Mouse (Mus musculus) right cerebral cortex, postnatal 14 days (tissue): ENCODE data around the gene Tnnt1.
"Not testable (repeated sequence)": the region's sequence is repeated elsewhere in the genome, so short reads cannot be mapped to it uniquely, and the experiment has no call there.

Experiments used
- DNase-seq: peaks from one replicate; pipeline ENCODE4 v3.0.0; 2022

Gene Tnnt1

DNA sequence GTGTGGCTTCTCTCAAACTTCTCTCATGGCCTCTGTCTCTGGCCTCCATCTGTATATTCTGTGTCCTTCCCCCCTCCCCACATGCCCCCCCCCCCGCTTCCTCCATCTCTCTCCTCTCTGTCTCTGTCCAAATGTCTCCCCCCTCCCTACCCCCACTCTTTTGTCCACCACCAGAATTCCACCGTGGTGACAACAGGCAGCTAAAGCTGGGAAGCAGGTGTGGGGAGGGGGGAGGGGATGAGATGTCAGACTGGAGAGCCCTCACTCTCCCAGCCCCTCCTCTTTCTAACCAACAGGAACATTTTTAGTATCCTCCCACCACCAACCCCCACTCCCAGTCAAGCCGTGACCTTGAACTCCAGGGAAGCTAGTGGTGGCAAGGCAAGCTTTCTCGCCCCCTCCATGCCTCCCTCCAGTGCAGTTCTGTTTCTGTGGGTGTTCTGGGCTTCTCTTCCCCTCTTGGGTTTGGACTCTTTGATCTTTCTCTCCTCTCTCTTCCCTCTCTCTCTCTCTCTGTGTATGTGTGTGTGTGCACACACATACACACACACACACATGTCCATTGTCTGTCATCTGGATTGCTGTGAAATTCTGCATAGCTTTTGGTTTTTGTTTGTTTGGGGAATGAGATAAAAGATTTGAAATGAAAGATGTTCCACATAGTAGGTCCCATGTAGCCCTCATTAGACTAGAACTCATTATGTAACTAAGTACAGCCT is at the start of gene Tnnt1:
Tnnt1 (minus strand) TSS at position 51 of the 719 bp plus-strand sequence.
- no peak for DNase-seq

DNA sequence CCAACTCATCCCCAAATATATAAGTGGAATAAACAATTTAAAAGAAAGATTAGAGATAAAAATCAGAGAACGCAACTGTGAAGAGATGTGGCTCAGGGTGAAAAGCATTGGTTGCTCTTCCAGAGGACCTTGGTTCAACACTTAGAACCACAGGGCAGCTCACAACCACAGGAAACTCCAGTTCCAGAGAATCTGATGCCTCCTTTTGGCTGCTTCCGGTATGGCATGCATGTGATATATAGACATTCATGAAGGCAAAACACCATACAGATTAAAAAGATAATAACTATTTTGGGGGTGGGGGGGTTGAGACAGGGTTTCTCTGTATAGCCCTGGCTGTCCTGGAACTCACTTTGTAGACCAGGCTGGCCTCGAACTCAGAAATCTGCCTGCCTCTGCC is 46.5 kb upstream of the Tnnt1 start:
- no peak for DNase-seq

GRCm38 (mm10) chr7:4557167-4557560 is 41.0 kb upstream of the Tnnt1 start:
- DNase-seq: no peak

GRCm38 (mm10) chr7:4556256-4557166 is 40.3 kb upstream of the Tnnt1 start:
- DNase-seq: peak; percentile 79

DNA sequence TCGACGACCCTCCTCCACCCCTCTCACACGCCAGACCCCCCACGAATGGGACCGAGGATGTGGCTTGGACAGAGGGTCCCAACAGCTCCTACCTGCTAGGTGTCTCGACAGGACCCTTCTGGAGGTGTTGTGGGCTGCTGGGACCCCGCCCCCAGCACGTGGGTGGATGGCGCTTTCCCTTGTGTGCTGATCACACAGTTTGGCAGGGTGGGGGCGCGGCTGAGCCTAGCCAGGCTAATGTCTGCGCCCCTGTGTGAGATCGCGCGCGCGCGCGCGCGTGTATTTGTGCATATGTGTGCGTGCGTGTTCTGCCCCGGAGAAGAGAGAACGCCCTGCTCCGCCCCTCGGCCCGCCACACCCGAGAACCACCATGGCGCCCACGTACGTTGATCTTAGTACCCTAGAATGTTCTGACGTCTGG is 31.0 kb upstream of the Tnnt1 start, which contains the start of gene Syt5:
Syt5 (minus strand) TSS at position 321 of the 421 bp plus-strand sequence.
- peak; percentile 77 for DNase-seq

- DNase-seq: peak; percentile 97
Measured at GRCm38 (mm10) chr7:4546591-4547131, 30.5 kb upstream of the Tnnt1 start.

- no peak for DNase-seq
Measured at GRCm38 (mm10) chr7:4546050-4546449, 29.9 kb upstream of the Tnnt1 start.

DNA sequence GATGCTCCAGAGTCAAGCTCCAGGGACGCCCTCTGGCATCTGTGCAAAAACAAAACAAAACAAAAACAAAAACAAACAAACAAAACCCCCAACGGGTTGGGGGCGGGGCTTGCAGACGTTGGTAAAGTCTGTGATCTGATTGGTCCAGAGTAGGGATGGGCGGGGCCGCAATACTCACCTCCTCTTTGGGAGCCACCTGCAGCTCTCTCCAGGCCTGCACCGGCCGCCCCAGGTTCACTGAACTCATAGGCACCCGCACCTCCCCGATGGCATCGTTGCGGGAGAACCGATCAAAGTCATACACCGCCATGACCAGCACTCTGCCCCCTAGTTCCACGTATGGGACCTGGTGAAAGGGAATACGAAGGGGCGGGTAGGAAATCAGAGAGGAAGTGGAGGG is 25.8 kb upstream of the Tnnt1 start:
- DNase-seq: no peak

DNA sequence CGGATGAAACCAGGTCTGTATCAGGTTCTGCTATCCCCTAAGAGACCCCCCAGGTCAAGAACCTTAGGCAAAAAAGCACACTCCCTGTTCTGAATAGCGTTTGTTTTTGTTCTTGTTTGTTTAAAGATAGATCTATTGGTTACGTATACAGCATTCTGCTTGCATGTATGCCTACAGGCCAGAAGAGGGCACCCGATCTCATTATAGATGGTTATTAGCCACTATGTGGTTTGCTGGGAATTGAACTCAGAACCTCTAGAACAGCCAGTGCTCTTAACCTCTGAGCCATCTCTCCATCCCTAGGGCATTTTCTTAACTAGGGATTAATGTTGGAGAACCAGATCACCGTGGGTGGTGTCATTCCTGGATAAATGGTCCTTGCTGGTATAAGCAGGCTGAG is 25.2 kb upstream of the Tnnt1 start:
- no peak for DNase-seq

DNA sequence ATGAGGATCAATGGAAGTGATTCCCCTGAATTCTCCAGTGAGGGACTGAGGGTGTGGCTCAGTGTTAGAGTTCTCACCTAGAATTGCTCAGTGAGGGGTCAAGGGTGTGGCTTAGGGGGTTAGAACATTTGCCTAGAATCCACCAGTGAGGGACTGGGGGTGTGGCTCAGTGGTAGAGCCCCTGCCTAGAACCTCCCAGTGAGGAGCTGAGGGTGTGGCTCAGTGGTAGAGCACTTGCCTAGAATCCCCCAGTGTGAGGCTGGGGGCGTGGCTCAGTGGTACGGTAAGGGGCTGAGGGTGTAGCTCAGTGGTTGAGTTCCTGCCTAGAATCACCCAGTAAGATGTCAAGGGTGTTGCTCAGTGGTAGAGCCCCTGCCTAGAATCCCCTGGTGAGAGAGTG is 22.8 kb upstream of the Tnnt1 start:
- DNase-seq: no peak

GRCm38 (mm10) chr7:4537181-4537580 is 21.0 kb upstream of the Tnnt1 start:
- no peak for DNase-seq

DNA sequence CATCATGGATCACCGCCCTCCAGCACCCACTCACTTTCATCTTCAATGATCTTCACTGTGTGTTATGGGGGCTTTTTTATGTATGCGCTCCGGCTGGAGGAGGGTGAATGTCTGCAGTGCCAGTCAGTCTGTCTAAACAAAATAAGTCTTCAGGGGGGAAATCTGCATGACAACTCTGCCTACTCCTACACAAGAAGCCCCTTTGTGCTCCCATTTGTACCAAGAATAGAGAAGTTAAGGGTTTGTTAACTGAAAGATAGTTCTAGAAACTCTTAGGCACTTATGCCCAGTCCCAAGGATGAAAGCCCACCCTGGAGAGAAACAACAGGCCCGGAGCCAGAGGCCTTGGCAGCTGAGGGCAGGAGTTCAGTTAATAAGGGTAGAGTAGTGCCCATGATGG is 20.2 kb upstream of the Tnnt1 start:
- no peak for DNase-seq

- no peak for DNase-seq
Measured at GRCm38 (mm10) chr7:4532005-4532729, 16.0 kb upstream of the Tnnt1 start, which contains the start of gene Dnaaf3. TSS of gene Dnaaf3 (minus strand) at chr7:4532453.

DNA sequence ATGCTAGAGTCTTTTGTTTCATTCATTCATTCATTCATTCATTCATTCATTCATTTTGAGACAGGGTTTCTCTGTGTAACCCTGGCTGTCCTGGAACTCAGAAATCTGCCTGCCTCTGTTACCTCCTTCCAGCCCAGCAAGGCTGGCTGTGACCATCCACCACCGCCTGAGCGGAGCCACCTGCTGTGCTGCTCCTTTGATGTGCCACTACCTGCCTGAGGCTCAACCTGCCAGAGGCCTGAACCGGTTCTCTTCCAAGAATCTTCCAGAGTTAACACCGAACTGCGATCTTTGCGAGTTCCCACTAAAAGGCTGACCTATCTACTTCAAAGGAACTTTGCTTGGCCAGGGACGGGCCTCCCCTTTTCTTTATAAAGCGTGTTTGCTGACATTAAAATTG is 14.0 kb upstream of the Tnnt1 start:
- not testable (repeated sequence) for DNase-seq

DNA sequence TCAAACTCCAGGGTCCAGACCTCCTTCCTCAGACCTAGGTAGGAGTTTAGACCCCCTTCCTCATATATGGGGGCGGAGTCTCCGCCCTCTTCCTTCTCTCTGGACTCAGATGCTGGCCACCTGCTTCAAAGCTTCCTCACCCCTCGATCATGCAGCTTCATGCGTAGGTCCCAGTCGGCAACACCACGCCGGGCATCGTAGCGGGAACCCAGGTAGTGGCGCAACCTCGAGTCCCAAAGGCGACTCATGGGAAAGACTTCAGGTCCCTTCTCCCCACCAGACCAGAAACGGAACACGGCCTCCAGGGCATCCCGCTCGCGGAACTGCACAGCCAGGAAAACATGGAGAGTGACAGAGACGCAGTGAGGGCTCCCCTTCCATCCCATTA is 11.1 kb upstream of the Tnnt1 start:
- no peak for DNase-seq

- DNase-seq: peak; percentile 81
Measured at GRCm38 (mm10) chr7:4526341-4527301, 10.4 kb upstream of the Tnnt1 start.

- DNase-seq: not testable (repeated sequence)
Measured at GRCm38 (mm10) chr7:4524212-4524922, 8.2 kb upstream of the Tnnt1 start, which contains the start of gene Tnni3. TSS of gene Tnni3 (minus strand) at chr7:4524229.

GRCm38 (mm10) chr7:4523205-4524130 is 7.3 kb upstream of the Tnnt1 start:
- no peak for DNase-seq

- no peak for DNase-seq
Measured at GRCm38 (mm10) chr7:4522292-4522691, 6.1 kb upstream of the Tnnt1 start.
